Mouse (Mus musculus) hindbrain, embryonic 12.5 days (tissue): ENCODE data around the gene Ciart. TPM values are rescaled to one million over a fixed set of nuclear protein-coding genes. Genes with fewer than 3 reads are reported as not detected.
"Not testable (repeated sequence)": the region's sequence is repeated elsewhere in the genome, so short reads cannot be mapped to it uniquely, and the experiment has no call there.

Experiments used
- ATAC-seq: fragments of 200-750 bp; cut with Nextera tagmentation; 2 replicates; pipeline ENCODE4 v1.8.0; 2017; ENCODE audit warnings: moderate TSS enrichment; ENCODE audit not compliant: low FRiP score
- H3K27ac ChIP-seq: fragments of 300-500 bp; sonication (generic); 2 replicates; pipeline ENCODE4 v1.5.1; 2016; ENCODE audit warnings: mild to moderate bottlenecking
- H3K27me3 ChIP-seq: fragments of 300-500 bp; sonication (generic); 2 replicates; pipeline ENCODE4 v1.6.1; 2016; ENCODE audit warnings: mild to moderate bottlenecking
- H3K36me3 ChIP-seq: fragments of 300-500 bp; sonication (generic); 2 replicates; pipeline ENCODE4 v1.6.1; 2016; ENCODE audit warnings: mild to moderate bottlenecking
- H3K4me1 ChIP-seq: fragments of 300-500 bp; sonication (generic); 2 replicates; pipeline ENCODE4 v1.6.1; 2016
- H3K4me2 ChIP-seq: fragments of 300-500 bp; sonication (generic); replicated peaks from 2 replicates; pipeline ENCODE4 v1.6.1; 2016; ENCODE audit warnings: mild to moderate bottlenecking
- H3K4me3 ChIP-seq: fragments of 300-500 bp; sonication (generic); 2 replicates; pipeline ENCODE4 v1.5.1; 2016; ENCODE audit warnings: mild to moderate bottlenecking
- H3K9ac ChIP-seq: fragments of 300-500 bp; sonication (generic); 2 replicates; pipeline ENCODE4 v1.6.1; 2016; ENCODE audit warnings: mild to moderate bottlenecking, moderate library complexity
- H3K9me3 ChIP-seq: fragments of 300-500 bp; sonication (generic); replicated peaks from 2 replicates; pipeline ENCODE4 v1.6.1; 2016; ENCODE audit warnings: mild to moderate bottlenecking
- WGBS: fragments of 180-500 bp; shearing (Covaris S2); methylation state at CpG from one replicate; pipeline ENCODE4 v1.1.7; 2016; 5-methylcytosine and 5-hydroxymethylcytosine counted together
- polyA plus RNA-seq: library from polyadenylated mRNA; unstranded; fragments of >200 nt; fragmentation: Nextera tagmentation; extraction: Ambion mirVana; gene quantifications from 2 replicates; pipeline ENCODE4 v1.2.1, GENCODE M21; 2016

Ciart gene
- polyA plus RNA-seq, 1 experiment from 2014 or later, result 7.7 TPM

- H3K36me3 ChIP-seq, result peaks cover 19% of the 10 kb centered on the region
- not testable (repeated sequence) for H3K9me3 ChIP-seq, H3K27ac ChIP-seq, H3K4me1 ChIP-seq, H3K9ac ChIP-seq, H3K4me2 ChIP-seq, H3K27me3 ChIP-seq, ATAC-seq, H3K4me3 ChIP-seq
- WGBS, result 91% methylated on average over 1 of the region's 1 CpGs
These were observed 25.0 kb downstream of the Ciart start for GRCm38 (mm10) chr3:95857050-95857449.

GRCm38 (mm10) chr3:95856115-95856514 lies 25.9 kb downstream of the Ciart start:
- 27% methylated on average over 7 of the region's 7 CpGs for WGBS
- ATAC-seq, result no peak; the same call in none of the 2 replicates
- peaks cover 9% of the 10 kb centered on the region for H3K4me1 ChIP-seq
- H3K9ac ChIP-seq, result peak overlapping the region; percentile 90
- peaks cover 20% of the 10 kb centered on the region for H3K36me3 ChIP-seq
- peak overlapping the region; percentile 81 for H3K4me2 ChIP-seq
- peak overlapping the region; percentile 55; the same call in 1 of the 2 replicates for H3K27ac ChIP-seq
- peak overlapping the region; percentile 87 for H3K4me3 ChIP-seq
- no peaks in the 10 kb centered on the region for H3K27me3 ChIP-seq
- H3K9me3 ChIP-seq, result no peaks in the 10 kb centered on the region

- Histone ChIP-seq H3K4me1 (peaks cover 9% of the 10 kb centered on the region), H3K9ac (peak within 1 kb of the TSS; percentile 90), H3K36me3 (peaks cover 25% of the 10 kb centered on the region), H3K4me3 (peak within 1 kb of the TSS; percentile 87), H3K4me2 (peak within 1 kb of the TSS; percentile 81), H3K27me3 (no peaks in the 10 kb centered on the region), H3K9me3 (no peaks in the 10 kb centered on the region), H3K27ac (peak within 1 kb of the TSS; percentile 78)
- peak; percentile 98 for ATAC-seq
- WGBS, result under 1% methylated on average over 56 of the region's 56 CpGs
These were observed 26.5 kb downstream of the Ciart start, which contains the start of gene Prpf3 for GRCm38 (mm10) chr3:95855502-95856089. Gene Prpf3 (minus strand): TSS chr3:95855885.

GRCm38 (mm10) chr3:95851317-95851716 lies 30.7 kb downstream of the Ciart start:
- H3K4me3 ChIP-seq, result no peak overlapping the region
- no peaks in the 10 kb centered on the region for H3K9me3 ChIP-seq
- ATAC-seq, result no peak
- H3K36me3 ChIP-seq, result peaks cover 67% of the 10 kb centered on the region
- H3K4me2 ChIP-seq, result no peak overlapping the region
- H3K4me1 ChIP-seq, result peaks cover 9% of the 10 kb centered on the region
- no peak overlapping the region for H3K9ac ChIP-seq
- H3K27ac ChIP-seq, result no peak overlapping the region
- no peaks in the 10 kb centered on the region for H3K27me3 ChIP-seq
- 98% methylated on average over 8 of the region's 8 CpGs for WGBS

GRCm38 (mm10) chr3:95850611-95851010 lies 31.4 kb downstream of the Ciart start:
- Histone ChIP-seq H3K4me2 (no peak overlapping the region), H3K36me3 (peaks cover 73% of the 10 kb centered on the region), H3K9me3 (no peaks in the 10 kb centered on the region), H3K9ac (no peak overlapping the region), H3K4me1 (peaks cover 5% of the 10 kb centered on the region), H3K27me3 (no peaks in the 10 kb centered on the region), H3K27ac (no peak overlapping the region), H3K4me3 (no peak overlapping the region)
- 89% methylated on average over 4 of the region's 4 CpGs for WGBS
- no peak for ATAC-seq

GRCm38 (mm10) chr3:95842503-95843214 lies 39.4 kb downstream of the Ciart start:
- no peak overlapping the region for H3K4me2 ChIP-seq
- no peak for ATAC-seq
- H3K36me3 ChIP-seq, result peaks cover 82% of the 10 kb centered on the region
- no peaks in the 10 kb centered on the region for H3K27me3 ChIP-seq
- no peaks in the 10 kb centered on the region for H3K9me3 ChIP-seq
- WGBS, result 93% methylated on average over 3 of the region's 3 CpGs
- H3K4me1 ChIP-seq, result no peaks in the 10 kb centered on the region
- no peak overlapping the region for H3K4me3 ChIP-seq
- H3K27ac ChIP-seq, result no peak overlapping the region
- no peak overlapping the region for H3K9ac ChIP-seq

GRCm38 (mm10) chr3:95839250-95839649 lies 42.8 kb downstream of the Ciart start:
- Histone ChIP-seq H3K4me2 (no peak overlapping the region), H3K27me3 (no peaks in the 10 kb centered on the region), H3K36me3 (peaks cover 75% of the 10 kb centered on the region), H3K27ac (no peak overlapping the region), H3K4me1 (no peaks in the 10 kb centered on the region), H3K4me3 (no peak overlapping the region), H3K9ac (no peak overlapping the region), H3K9me3 (no peaks in the 10 kb centered on the region)
- WGBS, result 93% methylated on average over 2 of the region's 2 CpGs
- no peak for ATAC-seq

GRCm38 (mm10) chr3:95829053-95829452 lies 53.0 kb downstream of the Ciart start:
- whole genome bisulfite sequencing, result 94% methylated on average over 4 of the region's 4 CpGs
- ATAC-seq, result no peak
- no peak overlapping the region for H3K27ac ChIP-seq
- H3K36me3 ChIP-seq, result peaks cover 61% of the 10 kb centered on the region
- no peak overlapping the region for H3K4me2 ChIP-seq
- H3K9me3 ChIP-seq, result no peaks in the 10 kb centered on the region
- no peak overlapping the region for H3K9ac ChIP-seq
- H3K4me3 ChIP-seq, result no peak overlapping the region
- no peaks in the 10 kb centered on the region for H3K27me3 ChIP-seq
- no peaks in the 10 kb centered on the region for H3K4me1 ChIP-seq

Other genes starting within 250 kb of the Ciart start
- gene Mcl1, start 223.5 kb downstream of the Ciart start, polyA plus RNA-seq, result 86.4 TPM in 2 replicates
- 0.65 and 1.2 TPM in 2 replicates for gene Adamtsl4, start 194.3 kb downstream of the Ciart start, polyA plus RNA-seq
- 12.6 and 13.2 TPM in 2 replicates for gene Ecm1, start 142.7 kb downstream of the Ciart start, polyA plus RNA-seq
- gene Tars2, start 122.0 kb downstream of the Ciart start, polyA plus RNA-seq, result 39.5 and 45.9 TPM in 2 replicates
- gene Rprd2, start 63.4 kb downstream of the Ciart start, polyA plus RNA-seq, result 28.3 and 29.6 TPM in 2 replicates
- 52.5 and 56.9 TPM in 2 replicates for gene Prpf3, start 26.4 kb downstream of the Ciart start, polyA plus RNA-seq
- gene Mrps21, start 10.7 kb downstream of the Ciart start, polyA plus RNA-seq, result 309 and 346 TPM in 2 replicates
- gene BC028528, start 9.8 kb upstream of the Ciart start, polyA plus RNA-seq, result 9.2 and 12.1 TPM in 2 replicates
- 32.4 and 36.8 TPM in 2 replicates for gene Aph1a, start 11.7 kb upstream of the Ciart start, polyA plus RNA-seq
- gene Car14, start 22.4 kb upstream of the Ciart start, polyA plus RNA-seq, result 12.8 and 13.8 TPM in 2 replicates
- 265 and 297 TPM in 2 replicates for gene Anp32e, start 47.0 kb upstream of the Ciart start, polyA plus RNA-seq
- gene Plekho1, start 113.8 kb upstream of the Ciart start, polyA plus RNA-seq, result 77.4 and 79.3 TPM in 2 replicates
- gene Vps45, start 176.2 kb upstream of the Ciart start, polyA plus RNA-seq, result 45.4 and 48.3 TPM in 2 replicates
- gene Otud7b, start 222.3 kb upstream of the Ciart start, polyA plus RNA-seq, result 17.3 and 18.2 TPM in 2 replicates